Mouse (Mus musculus): Measurements from ENCODE around the gene Pirb. TPM values are rescaled to one million over a fixed set of nuclear protein-coding genes. Genes with fewer than 3 reads are reported as not detected.

Gene Pirb
- total RNA-seq, 2 experiments from 2014 or later: 0.22 to 0.34 TPM

- peak; percentile 96 for DNase-seq
- intact Hi-C loops (cut with DNase I): loop anchor here (10.0 kb wide), 1 partner anchor 452 kb away; no protein-coding TSS in a partner anchor
Observed at GRCm38 (mm10) chr7:3692987-3693808, 27.0 kb downstream of the Pirb start, which contains the start of gene Mboat7. Gene Mboat7, minus strand, starts transcription at chr7:3693523.

GRCm38 (mm10) chr7:3692382-3692986, 27.7 kb downstream of the Pirb start, which contains the start of gene Tsen34:
Gene Tsen34, plus strand, starts transcription at chr7:3692863.
- DNase-seq: no peak
- intact Hi-C loops (cut with DNase I): loop anchor here (10.0 kb wide), 1 partner anchor 452 kb away; no protein-coding TSS in a partner anchor

DNA sequence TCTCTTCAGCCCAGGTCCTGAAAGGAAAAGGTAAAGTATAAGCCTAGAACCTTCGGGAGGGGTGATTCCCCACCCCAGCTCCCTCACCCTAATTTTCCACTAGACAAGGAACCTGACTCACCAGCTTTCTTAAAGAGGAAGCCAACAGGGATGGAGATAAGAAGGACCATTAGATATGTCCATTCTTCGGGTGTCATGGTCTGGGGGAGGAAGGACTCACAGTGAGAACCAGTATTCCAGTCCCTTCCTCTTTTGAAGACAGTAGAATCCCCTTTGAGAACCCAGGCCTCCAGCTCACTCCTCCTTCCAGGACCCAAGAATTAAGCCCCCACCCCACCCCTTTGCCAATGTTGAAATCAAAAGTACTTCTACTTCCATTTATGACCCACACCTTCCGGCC, 28.3 kb downstream of the Pirb start:
- intact Hi-C loops (cut with DNase I): loop anchor here (10.0 kb wide), 1 partner anchor 453 kb away; no protein-coding TSS in a partner anchor
- DNase-seq: no peak

GRCm38 (mm10) chr7:3685400-3686187, 34.6 kb downstream of the Pirb start:
- intact Hi-C loops (cut with DNase I): no loop called here
- peak; percentile 24 for DNase-seq

GRCm38 (mm10) chr7:3684698-3685097, 35.5 kb downstream of the Pirb start:
- DNase-seq: no peak
- intact Hi-C loops (cut with DNase I): no loop called here

GRCm38 (mm10) chr7:3683908-3684550, 36.2 kb downstream of the Pirb start:
- intact Hi-C loops (cut with DNase I): no loop called here
- DNase-seq: no peak

DNA sequence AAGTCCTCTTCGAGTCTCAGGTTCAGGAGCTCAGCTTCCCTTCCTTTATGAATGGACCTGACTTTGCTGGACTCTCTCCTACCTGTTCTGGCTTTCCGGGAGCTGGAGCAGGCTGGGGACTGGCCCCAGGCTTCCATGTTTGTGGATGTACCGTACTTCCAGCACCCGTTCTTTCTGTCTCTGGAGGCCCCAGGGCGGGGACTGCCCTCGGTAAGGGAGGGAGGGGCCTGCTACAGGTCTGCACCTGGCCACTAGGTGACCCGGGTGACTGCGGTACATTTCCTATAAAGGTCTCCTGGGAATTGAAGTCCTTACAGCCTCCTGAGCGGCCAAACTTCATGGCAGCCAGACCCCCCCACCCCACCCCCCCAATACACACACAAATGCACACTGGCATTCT, 42.8 kb downstream of the Pirb start, which contains the start of gene Tmc4:
Gene Tmc4 (minus strand): TSS at position 212 of the 400 bp plus-strand sequence.
- no peak for DNase-seq
- intact Hi-C loops (cut with DNase I): no loop called here

- intact Hi-C loops (cut with DNase I): no loop called here
- no peak for DNase-seq
Observed at GRCm38 (mm10) chr7:3676371-3676770, 43.8 kb downstream of the Pirb start.

DNA sequence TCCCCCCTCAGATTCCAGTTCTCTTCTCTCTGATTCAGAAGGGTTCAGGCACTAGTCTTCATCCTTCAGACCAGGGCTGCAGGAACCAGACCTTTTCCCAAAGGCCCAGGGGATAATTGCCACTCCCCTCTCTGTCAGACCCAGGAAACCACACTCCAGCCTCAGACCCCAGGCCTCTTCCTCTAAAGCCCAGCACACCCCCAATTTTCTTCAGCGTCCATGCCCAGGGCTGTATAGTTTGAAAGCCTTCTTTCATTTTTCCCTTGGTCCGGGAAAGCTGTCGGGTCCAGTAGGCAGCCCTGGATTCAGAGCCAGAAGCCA, 45.0 kb downstream of the Pirb start:
- intact Hi-C loops (cut with DNase I): no loop called here
- DNase-seq: no peak

GRCm38 (mm10) chr7:3674507-3675227, 45.5 kb downstream of the Pirb start:
- intact Hi-C loops (cut with DNase I): no loop called here
- DNase-seq: peak; percentile 88

GRCm38 (mm10) chr7:3666921-3667391, 53.2 kb downstream of the Pirb start:
- no peak for DNase-seq
- intact Hi-C loops (cut with DNase I): no loop called here

- peak; percentile 97 for DNase-seq
- intact Hi-C loops (cut with DNase I): no loop called here
Observed at GRCm38 (mm10) chr7:3665215-3666114, 54.7 kb downstream of the Pirb start, which contains the start of gene Leng1. Gene Leng1, minus strand, starts transcription at chr7:3665840.

- DNase-seq: no peak
- intact Hi-C loops (cut with DNase I): no loop called here
Observed at GRCm38 (mm10) chr7:3664524-3665214, 55.5 kb downstream of the Pirb start.

Other genes starting within 250 kb of the Pirb start
- gene Tarm1, start 217.8 kb downstream of the Pirb start, total RNA-seq (2021): not detected
- gene Oscar, start 104.2 kb downstream of the Pirb start, total RNA-seq (2021): 1 to 10 TPM in 1 of 2 experiments, under 1 TPM in 1; 0.84 to 1.1 TPM
- 100 to 1,000 TPM; 370 to 397 TPM for gene Ndufa3, start 103.0 kb downstream of the Pirb start, total RNA-seq (2021)
- gene Tfpt, start 90.5 kb downstream of the Pirb start, total RNA-seq (2021): 10 to 100 TPM; 40.7 to 43.7 TPM
- gene Prpf31, start 90.4 kb downstream of the Pirb start, total RNA-seq (2021): 10 to 100 TPM; 58.0 to 58.2 TPM
- gene Cnot3, start 75.1 kb downstream of the Pirb start, total RNA-seq (2021): 10 to 100 TPM; 53.3 to 57.2 TPM
- gene Leng1, start 54.6 kb downstream of the Pirb start, total RNA-seq (2021): 1 to 10 TPM; 6.2 to 8.2 TPM
- gene Tmc4, start 42.8 kb downstream of the Pirb start, total RNA-seq (2021): 1 to 10 TPM; 7.5 to 8.3 TPM
- 100 to 1,000 TPM; 125 to 129 TPM for gene Tsen34, start 27.5 kb downstream of the Pirb start, total RNA-seq (2021)
- gene Mboat7, start 26.9 kb downstream of the Pirb start, total RNA-seq (2021): 100 to 1,000 TPM; 132 to 147 TPM
- 100 to 1,000 TPM; 693 to 718 TPM for gene Rps9, start 16.4 kb downstream of the Pirb start, total RNA-seq (2021)
- gene Gm15448, start 105.3 kb upstream of the Pirb start, total RNA-seq (2021): not detected
- gene Pira2, start 124.7 kb upstream of the Pirb start, total RNA-seq (2021): not detected
- gene Gm14548, start 177.7 kb upstream of the Pirb start, total RNA-seq (2021): not detected
- not detected for gene Lilra6, start 195.1 kb upstream of the Pirb start, total RNA-seq (2021)

Data from left cerebral cortex, postnatal 4 days (tissue).